Mouse (Mus musculus) lung, embryonic 14.5 days (tissue): Measurements from ENCODE around the gene Pten. TPM values are rescaled to one million over a fixed set of nuclear protein-coding genes. Genes with fewer than 3 reads are reported as not detected.
"Not testable (repeated sequence)": the region's sequence is repeated elsewhere in the genome, so short reads cannot be mapped to it uniquely, and the experiment has no call there.

Experiments
- ATAC-seq: fragments of 200-750 bp; cut with Nextera tagmentation; 2 replicates; pipeline ENCODE4 v1.8.0; 2017; ENCODE audit warnings: mild to moderate bottlenecking, moderate TSS enrichment, moderate library complexity; ENCODE audit not compliant: insufficient read depth
- DNase-seq: peaks from one replicate; pipeline ENCODE4 v3.0.0-alpha.2; 2015
- H3K27ac ChIP-seq: fragments of 300-500 bp; sonication (generic); 2 replicates; pipeline ENCODE4 v1.5.1; 2014; ENCODE audit warnings: low read depth, mild to moderate bottlenecking, moderate library complexity
- H3K27me3 ChIP-seq: fragments of 300-500 bp; sonication (generic); 2 replicates; pipeline ENCODE4 v1.6.1; 2014; ENCODE audit warnings: low read length, control low read depth; ENCODE audit not compliant: insufficient read depth
- H3K36me3 ChIP-seq: fragments of 300-500 bp; sonication (generic); 2 replicates; pipeline ENCODE4 v1.6.1; 2014; ENCODE audit warnings: control low read depth; ENCODE audit not compliant: insufficient read depth
- H3K4me1 ChIP-seq: fragments of 300-500 bp; sonication (generic); 2 replicates; pipeline ENCODE4 v1.6.1; 2014; ENCODE audit warnings: antibody characterized with exemption, control low read depth; ENCODE audit not compliant: insufficient read depth
- H3K4me2 ChIP-seq: fragments of 300-500 bp; sonication (generic); 2 replicates; pipeline ENCODE4 v1.6.1; 2014; ENCODE audit warnings: mild to moderate bottlenecking
- H3K4me3 ChIP-seq: fragments of 300-500 bp; sonication (generic); 2 replicates; pipeline ENCODE4 v1.5.1; 2014; ENCODE audit warnings: low read depth, low read length
- H3K9ac ChIP-seq: fragments of 300-500 bp; sonication (generic); 2 replicates; pipeline ENCODE4 v1.6.1; 2014
- H3K9me3 ChIP-seq: fragments of 300-500 bp; sonication (generic); 2 replicates; pipeline ENCODE4 v1.6.1; 2016; ENCODE audit warnings: low read depth, low read length, control low read depth
- CTCF ChIP-seq: IDR thresholded peaks from 2 replicates; pipeline ENCODE4 v1.5.1; 2016; ENCODE audit warnings: antibody characterized with exemption, low read depth
- WGBS: fragments of 180-500 bp; shearing (Covaris S2); extraction: QIAGEN DNeasy Blood & Tissue Kit; methylation state at CpG from one replicate; pipeline ENCODE4 v1.1.7; 2014; 5-methylcytosine and 5-hydroxymethylcytosine counted together
- polyA plus RNA-seq: library from polyadenylated mRNA; unstranded; fragments of >200 nt; fragmentation: Nextera tagmentation; extraction: Ambion mirVana; gene quantifications from 2 replicates; pipeline ENCODE4 v1.2.1, GENCODE M21; 2014

Pten gene
- polyA plus RNA-seq, 1 experiment from 2014 or later, result 15.4 TPM

DNA sequence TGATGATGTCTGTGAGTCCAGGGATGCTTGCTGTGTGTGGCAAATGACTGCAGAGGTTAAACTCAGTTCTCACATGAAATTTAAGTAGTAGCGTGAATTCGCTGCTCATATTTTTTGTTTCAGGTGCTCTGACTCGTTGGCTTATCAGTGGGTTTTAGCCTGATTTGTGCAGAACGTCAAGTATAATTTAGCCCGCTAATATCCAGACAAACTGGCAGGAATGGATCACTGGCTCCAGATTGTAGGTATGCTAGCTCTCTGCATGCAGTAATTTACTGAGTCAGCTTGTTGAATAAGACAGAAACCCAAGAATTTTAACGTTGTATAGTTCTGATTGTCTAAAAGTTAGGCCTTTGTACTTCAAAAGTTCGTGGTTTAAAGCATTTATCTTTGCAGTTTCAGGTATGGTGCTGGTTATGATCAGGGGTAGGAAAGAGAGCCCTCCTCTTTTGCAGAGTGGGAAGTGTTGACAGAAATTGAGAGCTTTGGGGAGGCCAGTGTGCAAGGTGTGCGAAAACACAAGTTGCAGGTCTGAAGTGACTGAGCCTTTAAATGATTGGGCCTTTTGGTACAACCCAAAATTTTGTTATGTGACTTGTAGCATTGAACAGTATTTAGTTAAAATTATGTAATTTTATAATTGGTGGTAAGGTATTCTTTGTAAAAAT, 2.2 kb downstream of the Pten start:
- DNase-seq (peak; percentile 30), ATAC-seq (no peak)
- Histone ChIP-seq H3K9ac (peak overlapping the region; percentile 97), H3K4me1 (peaks cover 4% of the 10 kb centered on the region; the same call in 1 of the 2 replicates), H3K36me3 (0 out of 2 replicates have a peak, but pooled peaks cover 9% of the 10 kb centered on the region), H3K4me2 (peak overlapping the region; percentile 93), H3K27ac (no peak overlapping the region), H3K9me3 (no peaks in the 10 kb centered on the region), H3K27me3 (no peaks in the 10 kb centered on the region), H3K4me3 (peak overlapping the region; percentile 99)
- WGBS, result 2% methylated on average over 8 of the region's 8 CpGs
- TF ChIP-seq CTCF, result no peak

DNA sequence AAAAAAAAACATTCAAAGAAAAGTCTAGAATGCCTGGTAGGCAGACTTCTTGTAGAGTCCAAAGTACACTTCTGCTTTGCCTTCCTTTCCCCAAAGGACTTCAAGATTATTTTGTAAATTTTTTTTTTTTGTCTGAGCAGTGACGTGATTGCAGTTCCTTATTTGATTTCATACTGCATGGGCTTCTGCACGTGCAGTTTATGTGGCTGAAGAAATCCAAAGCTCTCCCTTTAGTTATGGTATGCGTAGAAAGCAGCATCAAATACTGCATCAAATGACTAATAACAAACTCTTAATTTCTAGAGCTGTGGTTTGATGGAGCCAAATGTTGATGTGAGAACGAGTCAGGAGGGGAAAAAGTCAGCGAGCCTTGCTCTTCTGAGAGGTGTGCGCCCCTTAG, 3.2 kb downstream of the Pten start:
- Histone ChIP-seq H3K27me3 (no peaks in the 10 kb centered on the region), H3K36me3 (0 out of 2 replicates have a peak, but pooled peaks cover 9% of the 10 kb centered on the region), H3K27ac (no peak overlapping the region), H3K9ac (peak overlapping the region; percentile 40), H3K4me3 (peak overlapping the region; percentile 99), H3K9me3 (no peaks in the 10 kb centered on the region), H3K4me1 (peaks cover 4% of the 10 kb centered on the region; the same call in 1 of the 2 replicates), H3K4me2 (peak overlapping the region; percentile 93)
- ATAC-seq (no peak), DNase-seq (peak; percentile 56)
- TF ChIP-seq CTCF, result no peak
- WGBS, result 26% methylated on average over 6 of the region's 6 CpGs

DNA sequence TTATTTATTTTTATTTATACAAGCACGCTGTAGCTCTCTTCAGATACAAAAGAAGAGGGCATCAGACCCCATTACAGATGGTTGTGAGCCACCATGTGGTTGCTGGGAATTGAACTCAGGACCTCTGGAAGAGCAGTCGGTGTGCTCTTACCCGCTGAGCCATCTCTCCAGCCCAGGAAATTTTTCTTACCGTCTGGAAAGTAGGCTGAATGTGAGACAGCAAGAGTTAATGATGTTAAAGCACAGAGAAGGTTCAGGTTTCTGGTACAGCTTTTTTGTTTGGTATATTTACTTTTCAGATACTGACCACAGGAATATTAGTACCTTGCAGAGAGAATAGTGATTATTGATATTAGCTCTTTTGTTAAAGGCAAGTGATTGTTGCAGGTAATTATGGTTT, 3.9 kb downstream of the Pten start:
- DNase-seq, result no peak
- Histone ChIP-seq H3K36me3 (peaks cover 13% of the 10 kb centered on the region; the same call in 1 of the 2 replicates), H3K4me3 (peak overlapping the region; percentile 99), H3K27ac (no peak overlapping the region), H3K9me3 (no peaks in the 10 kb centered on the region), H3K4me1 (peaks cover 4% of the 10 kb centered on the region; the same call in 1 of the 2 replicates), H3K4me2 (peak overlapping the region; percentile 93), H3K27me3 (no peaks in the 10 kb centered on the region), H3K9ac (no peak overlapping the region)
- 63% methylated on average over 4 of the region's 4 CpGs for WGBS
- no peak for TF ChIP-seq CTCF
- no peak for ATAC-seq

DNA sequence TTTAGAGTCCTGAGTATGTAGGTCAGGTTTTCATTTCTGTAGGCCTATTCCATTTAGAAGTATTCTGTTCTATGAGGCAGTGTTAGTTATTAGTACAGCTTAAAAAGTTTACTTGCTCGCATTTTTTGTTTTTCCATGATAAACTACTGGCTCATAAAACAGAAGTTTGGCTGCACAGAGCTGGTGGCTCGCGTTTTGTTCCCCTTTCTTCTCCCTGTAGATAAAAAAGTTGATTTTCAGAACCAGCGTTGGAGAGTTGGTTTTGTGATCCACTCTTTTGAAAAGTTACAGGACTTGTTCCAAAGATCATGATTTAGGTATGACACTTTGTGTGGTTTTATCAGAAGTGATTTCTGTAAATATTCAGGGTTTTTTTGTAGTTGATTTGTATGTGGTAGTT, 5.2 kb downstream of the Pten start:
- no peak for ATAC-seq
- peaks cover 15% of the 10 kb centered on the region; the same call in 1 of the 2 replicates for H3K36me3 ChIP-seq
- no peak overlapping the region for H3K4me3 ChIP-seq
- H3K9ac ChIP-seq, result no peak overlapping the region
- H3K4me2 ChIP-seq, result no peak overlapping the region
- no peaks in the 10 kb centered on the region for H3K27me3 ChIP-seq
- H3K4me1 ChIP-seq, result peaks cover 4% of the 10 kb centered on the region; the same call in 1 of the 2 replicates
- DNase-seq, result no peak
- H3K9me3 ChIP-seq, result no peaks in the 10 kb centered on the region
- no peak overlapping the region for H3K27ac ChIP-seq
- TF ChIP-seq CTCF, result no peak
- 72% methylated on average over 4 of the region's 4 CpGs for WGBS

DNA sequence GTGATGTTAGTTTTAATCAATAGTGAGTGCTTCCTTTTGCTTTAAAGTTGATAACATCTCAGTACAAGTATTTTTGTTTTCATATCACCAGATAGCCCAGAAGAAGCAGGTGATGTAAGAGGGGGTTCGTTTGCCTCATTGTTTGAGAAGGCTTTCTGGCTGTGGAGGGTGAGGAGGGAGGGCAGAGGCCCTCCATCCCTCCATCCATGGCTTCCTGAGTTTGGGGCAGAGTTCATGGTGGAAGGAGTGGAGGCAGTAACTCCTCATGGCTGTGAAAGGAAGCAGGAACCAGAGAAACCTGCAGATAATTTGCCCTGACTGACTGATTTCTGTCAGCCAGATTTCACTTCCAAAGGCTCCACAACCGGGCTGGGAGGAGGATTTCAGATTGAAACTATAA, 21.1 kb downstream of the Pten start:
- DNase-seq, result no peak
- no peak overlapping the region for H3K4me2 ChIP-seq
- WGBS, result 20% methylated on average over 2 of the region's 2 CpGs
- no peaks in the 10 kb centered on the region for H3K36me3 ChIP-seq
- ATAC-seq, result no peak
- no peak overlapping the region for H3K4me3 ChIP-seq
- H3K27me3 ChIP-seq, result no peaks in the 10 kb centered on the region
- no peak for TF ChIP-seq CTCF
- H3K9me3 ChIP-seq, result no peaks in the 10 kb centered on the region
- H3K4me1 ChIP-seq, result no peaks in the 10 kb centered on the region
- no peak overlapping the region for H3K27ac ChIP-seq
- H3K9ac ChIP-seq, result no peak overlapping the region

DNA sequence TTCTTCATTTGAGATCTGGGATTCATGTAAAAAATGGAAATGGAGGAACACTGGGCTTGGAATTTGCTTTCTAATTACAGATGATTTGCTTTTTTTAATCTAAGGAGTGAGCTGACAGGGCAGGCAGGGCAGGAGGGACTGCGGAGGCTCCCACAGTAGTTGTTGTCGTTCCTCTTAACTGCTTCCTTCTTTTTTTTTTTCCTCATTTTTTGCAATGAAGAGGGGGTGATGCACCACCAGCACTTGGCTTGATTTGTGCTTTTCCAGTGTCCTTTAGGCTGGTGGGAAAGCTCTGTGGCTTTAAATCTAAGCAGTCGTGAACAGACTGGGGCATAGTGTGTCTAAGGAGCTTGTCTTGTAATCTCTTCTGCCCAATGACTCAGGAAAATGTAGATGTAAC, 21.8 kb downstream of the Pten start:
- ATAC-seq (no peak), DNase-seq (no peak)
- WGBS, result 70% methylated on average over 3 of the region's 3 CpGs
- Histone ChIP-seq H3K36me3 (no peaks in the 10 kb centered on the region), H3K27me3 (no peaks in the 10 kb centered on the region), H3K4me1 (no peaks in the 10 kb centered on the region), H3K9ac (no peak overlapping the region), H3K4me2 (no peak overlapping the region), H3K27ac (no peak overlapping the region), H3K4me3 (no peak overlapping the region), H3K9me3 (no peaks in the 10 kb centered on the region)
- TF ChIP-seq CTCF, result no peak

DNA sequence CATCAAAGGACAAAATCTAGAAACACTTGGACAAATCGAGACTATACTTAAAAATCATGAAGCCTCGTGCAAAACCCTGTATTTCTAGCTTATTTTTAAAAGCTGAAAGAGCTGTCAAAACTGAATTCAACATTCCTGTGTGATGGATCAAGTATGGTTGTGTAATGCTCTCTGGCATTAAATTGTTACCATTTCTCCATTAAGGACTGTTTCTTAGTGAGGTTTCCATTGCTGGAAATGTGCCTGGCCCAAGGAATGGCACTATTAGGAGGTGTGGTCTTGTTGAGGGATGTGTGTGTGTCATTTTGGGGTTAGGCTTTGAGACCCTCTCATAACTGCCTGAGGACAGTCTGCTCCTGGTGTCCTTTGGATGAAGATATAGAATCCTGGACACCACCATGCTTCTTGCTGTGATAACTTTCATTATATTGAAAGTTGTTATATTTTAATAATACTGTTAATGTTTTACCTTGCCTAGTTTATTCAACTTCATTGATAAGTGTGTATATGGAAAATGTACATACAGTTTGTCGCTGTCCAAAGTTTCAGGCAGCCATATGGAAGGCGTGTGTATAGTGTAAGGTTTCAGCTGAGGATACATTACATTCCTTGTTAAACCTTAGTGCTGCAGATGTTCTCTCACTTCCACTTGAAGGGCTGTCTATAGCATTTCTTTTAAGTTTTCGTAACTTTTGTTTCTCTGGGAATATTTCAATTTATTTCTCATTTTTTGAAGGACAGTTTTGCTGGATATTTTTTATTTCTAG, 24.2 kb downstream of the Pten start:
- no peak for TF ChIP-seq CTCF
- H3K4me1 ChIP-seq, result no peaks in the 10 kb centered on the region

DNA sequence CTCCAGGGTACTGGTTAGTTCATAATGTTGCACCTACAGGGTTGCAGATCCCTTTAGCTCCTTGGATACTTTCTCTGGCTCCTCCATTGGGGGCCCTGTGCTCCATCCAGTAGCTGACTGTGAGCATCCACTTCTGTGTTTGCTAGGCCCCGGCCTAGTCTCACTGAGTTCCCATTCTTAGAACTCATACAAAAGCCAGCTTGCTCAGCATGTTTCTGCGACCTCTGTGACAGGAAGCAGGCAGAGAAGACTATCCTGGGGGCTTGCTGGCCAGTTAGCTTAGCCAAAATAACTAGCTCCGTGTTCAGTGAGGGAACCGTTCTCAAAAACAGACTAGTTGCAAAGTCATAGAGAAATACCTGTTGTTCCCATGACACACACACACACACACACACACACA, 30.1 kb downstream of the Pten start:
- 58% methylated on average over 4 of the region's 4 CpGs for WGBS

More for the DNA sequence above, 24.2 kb downstream of the Pten start:
- Histone ChIP-seq H3K36me3 (no peaks in the 10 kb centered on the region), H3K4me2 (no peak overlapping the region), H3K27ac (no peak overlapping the region), H3K9ac (no peak overlapping the region), H3K9me3 (no peaks in the 10 kb centered on the region), H3K4me3 (no peak overlapping the region), H3K27me3 (no peaks in the 10 kb centered on the region)
- WGBS, result 79% methylated on average over 5 of the region's 5 CpGs
- ATAC-seq (no peak), DNase-seq (peak; percentile 17)

DNA sequence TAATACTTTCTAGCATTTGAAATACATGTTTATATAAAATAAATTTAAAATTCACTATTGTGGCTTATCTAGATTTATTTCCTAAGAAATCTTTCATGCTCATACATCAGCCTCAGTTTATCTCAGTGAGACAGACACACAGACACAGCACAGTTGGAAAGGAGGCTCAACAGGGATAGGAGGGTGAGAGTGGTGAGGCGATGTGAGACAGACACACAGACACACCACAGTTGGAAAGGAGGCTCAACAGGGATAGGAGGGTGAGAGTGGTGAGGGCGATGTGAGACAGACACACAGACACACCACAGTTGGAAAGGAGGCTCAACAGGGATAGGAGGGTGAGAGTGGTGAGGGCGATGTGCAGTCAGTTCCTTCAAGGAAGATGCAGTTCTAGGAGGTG, 30.7 kb downstream of the Pten start:
- not testable (repeated sequence) for H3K4me3 ChIP-seq, H3K9me3 ChIP-seq, H3K9ac ChIP-seq, H3K36me3 ChIP-seq, H3K4me2 ChIP-seq, H3K27me3 ChIP-seq, ATAC-seq, H3K27ac ChIP-seq, DNase-seq
- peaks cover 12% of the 10 kb centered on the region for H3K4me1 ChIP-seq
- 86% methylated on average over 3 of the region's 3 CpGs for WGBS

More for the DNA sequence above, 30.1 kb downstream of the Pten start:
- not testable (repeated sequence) for H3K4me2 ChIP-seq, H3K4me1 ChIP-seq, H3K36me3 ChIP-seq, H3K27ac ChIP-seq, ATAC-seq, H3K9ac ChIP-seq, H3K9me3 ChIP-seq, H3K4me3 ChIP-seq, H3K27me3 ChIP-seq, DNase-seq
